Mouse (Mus musculus) brain, embryonic 18.5 days (tissue): ENCODE results near the gene Baiap3.
A peak's percentile ranks its signal among the peaks of the same experiment; 100 is the strongest.

ENCODE experiments used
- DNase-seq: peaks from one replicate; pipeline ENCODE4 v3.0.0-alpha.2; 2012; ENCODE audit warnings: low read depth, low spot score

Baiap3 gene

DNA sequence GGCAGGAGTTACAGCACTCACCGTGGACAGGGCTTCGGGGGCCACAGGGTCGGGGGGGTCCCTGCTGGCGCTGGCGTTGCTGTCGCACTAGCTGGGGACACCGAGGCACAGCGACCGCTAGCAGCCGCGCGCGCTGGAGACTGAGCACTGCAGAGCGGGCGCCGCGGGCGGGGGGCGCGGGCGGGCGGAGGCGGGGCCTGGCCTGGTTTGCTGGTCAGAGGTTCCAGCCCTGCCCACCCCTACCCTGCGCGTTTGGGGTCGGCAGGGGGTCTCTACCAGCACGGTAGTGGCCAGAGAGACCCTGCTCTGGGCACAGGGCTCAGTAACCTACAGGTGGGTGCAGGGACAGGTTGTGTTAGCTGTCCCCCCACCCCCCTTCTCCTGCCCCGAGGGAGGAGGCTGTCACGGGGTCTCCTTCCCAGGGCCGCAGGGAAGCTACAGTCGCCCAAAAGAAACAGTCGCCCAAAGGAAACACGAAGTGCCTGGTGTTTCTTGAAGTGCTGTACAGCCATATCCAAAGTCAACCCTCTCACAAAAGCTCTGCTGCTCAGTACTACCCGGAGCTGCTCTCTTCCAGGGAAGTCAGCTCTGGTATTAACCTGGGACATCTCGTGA lies at the start of gene Baiap3:
Baiap3 (minus strand) TSS at position 225 of the 615 bp plus-strand sequence.
- no peak for DNase-seq

DNA sequence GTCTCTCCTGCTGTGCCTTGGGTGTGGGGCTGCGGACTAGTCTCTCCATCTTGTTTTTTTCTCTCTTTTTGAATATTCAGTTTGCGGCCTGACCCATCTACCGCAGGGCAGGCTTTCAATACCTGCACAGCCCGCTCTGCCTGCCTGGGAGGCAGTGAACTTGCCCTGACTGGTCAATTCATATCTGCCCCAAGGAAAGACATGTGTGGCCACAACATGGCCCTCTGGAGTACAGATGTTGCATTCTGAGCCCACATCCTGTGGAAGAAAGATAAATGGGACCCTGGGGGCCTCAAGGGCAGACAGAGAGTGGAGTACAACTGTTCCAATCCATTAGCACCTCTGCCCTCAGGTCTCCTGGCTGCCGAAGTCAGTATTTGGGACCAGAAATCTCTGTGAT lies 41.9 kb upstream of the Baiap3 start, which contains the start of gene Prss34:
Prss34 (plus strand) TSS at position 301 of the 400 bp plus-strand sequence.
- no peak for DNase-seq

DNA sequence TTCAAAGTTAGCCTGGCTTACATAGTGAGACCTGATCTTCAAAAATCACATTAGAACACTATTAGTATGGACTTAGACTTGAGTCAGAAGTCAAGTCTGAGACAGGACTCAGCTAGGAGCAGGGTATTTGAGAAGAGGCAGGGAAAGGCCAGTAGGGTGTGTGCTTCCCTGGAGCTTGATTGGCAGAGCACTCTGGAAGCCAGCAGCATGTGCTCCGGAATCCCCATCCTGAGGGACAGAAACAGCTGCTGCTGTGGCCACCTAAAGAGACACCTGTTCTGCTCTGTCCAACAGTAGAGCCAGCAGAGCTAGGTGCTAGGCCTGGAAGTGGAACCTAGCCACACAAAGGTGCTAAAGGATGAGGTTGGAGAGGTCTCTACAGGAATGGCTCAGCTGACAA lies 37.9 kb upstream of the Baiap3 start:
- DNase-seq, result no peak

DNA sequence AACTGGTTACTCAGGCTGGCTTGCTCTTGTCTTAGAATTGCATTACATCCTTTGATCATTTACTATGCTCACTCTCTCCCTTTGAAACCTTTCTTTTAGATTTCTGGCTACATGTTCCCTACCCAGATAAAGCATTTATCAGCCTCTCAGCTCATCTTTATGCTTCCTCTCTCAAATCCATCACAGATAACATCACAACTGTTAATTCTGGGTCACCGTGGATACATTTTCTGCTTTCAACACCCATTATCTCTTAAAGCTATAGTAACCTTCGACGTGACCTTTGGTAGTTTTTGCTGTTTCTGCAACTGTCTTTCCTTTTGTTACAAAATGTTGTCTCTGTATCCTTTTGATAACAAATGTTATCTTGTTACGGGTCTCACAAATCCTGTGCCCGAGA lies 37.3 kb upstream of the Baiap3 start:
- DNase-seq, result no peak

DNA sequence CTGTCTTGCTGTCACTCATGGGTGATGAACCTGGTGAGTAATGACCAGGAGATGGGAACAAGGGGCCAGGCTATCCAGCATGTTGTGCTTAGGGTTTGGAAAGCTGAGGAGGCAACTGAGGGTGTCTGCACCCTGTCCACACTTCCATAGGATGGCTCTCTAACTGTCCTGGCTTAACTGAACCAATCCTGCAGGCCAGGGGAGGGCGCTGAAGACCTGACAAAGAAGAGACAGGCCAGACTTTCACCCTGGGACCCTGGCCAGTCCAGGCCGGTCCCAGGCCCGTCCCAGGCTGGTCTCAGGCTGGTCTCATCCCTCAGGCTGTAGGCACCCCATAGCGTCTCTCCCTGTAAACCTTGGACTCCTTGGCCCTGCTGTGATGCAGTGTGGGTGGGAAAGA lies 34.2 kb upstream of the Baiap3 start:
- DNase-seq, result no peak

DNA sequence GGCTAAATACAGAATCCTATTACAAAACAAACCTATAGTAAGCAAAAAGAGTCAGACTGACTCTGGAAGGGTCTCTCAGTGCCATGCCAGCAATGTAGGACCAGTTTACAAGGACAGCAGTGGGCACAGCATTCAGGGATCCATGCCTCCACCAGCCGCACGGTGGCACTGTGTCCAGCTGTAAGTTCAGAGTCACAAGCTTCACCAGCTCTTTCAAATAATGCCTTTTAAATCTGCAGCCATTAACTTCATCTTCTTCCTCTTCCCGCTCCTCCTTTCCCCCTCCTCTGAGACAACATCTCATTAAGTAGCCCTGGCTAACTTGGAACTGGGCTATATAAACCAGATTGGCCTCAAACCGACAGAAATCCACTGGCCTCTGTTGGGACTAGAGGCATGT lies 32.7 kb upstream of the Baiap3 start:
- no peak for DNase-seq

DNA sequence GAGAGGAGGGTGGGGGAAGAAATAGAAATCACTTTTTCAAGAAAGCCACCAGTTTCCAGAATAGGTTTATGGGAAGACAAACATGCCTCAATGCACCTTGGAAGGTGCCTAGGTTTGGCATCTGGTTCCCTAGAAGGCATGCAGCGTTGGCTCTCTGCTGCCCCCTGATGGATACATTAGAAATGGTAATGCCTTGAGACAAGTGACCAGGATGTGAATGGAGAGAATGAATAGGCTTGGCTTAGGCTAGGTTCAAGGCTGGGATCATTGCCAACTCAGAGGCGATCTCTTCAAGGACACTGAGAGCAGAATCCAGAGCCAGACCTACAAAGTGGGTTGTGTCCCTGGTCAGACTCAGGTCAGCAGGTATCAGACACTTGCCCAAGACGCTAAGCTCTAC lies 28.9 kb upstream of the Baiap3 start:
- DNase-seq, result no peak

DNA sequence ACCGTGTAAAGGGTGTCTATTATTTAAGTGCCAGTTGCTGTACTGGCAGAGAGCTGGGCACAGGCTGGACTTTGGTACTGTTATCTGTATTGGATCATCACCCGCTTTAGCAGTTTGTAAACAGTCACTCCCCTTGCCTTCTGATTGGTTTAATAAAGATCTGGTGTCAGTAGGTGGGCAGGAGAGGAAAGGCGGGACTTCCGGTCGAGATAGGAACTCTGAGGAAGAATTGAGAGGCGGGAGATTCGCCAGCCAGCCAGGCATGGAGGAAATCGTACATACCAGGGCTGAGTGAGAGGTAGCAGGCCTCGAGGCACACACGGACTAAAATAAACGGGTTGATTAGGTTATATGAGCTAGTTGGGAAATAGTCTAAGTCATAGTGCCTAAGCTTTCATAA lies 26.0 kb upstream of the Baiap3 start:
- no peak for DNase-seq

DNA sequence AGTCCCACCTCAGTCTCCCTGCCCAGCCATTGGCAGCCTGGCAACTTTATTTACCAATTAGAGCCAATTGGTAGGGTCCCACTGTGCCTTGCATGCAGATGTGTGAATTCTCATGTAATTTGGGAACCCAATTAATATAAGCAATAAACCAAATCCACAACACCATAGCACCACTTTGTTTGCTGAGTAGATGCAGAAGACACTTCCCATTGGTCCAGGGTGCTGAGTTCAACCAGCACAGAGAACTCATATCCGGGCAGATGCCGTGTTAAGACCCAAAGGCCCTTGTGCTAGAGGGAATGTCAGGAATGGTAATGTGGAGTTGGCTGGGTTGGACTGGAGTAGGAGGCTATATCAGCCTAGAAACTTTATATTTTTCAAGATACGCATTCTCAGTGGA lies 19.7 kb upstream of the Baiap3 start:
- DNase-seq, result no peak

DNA sequence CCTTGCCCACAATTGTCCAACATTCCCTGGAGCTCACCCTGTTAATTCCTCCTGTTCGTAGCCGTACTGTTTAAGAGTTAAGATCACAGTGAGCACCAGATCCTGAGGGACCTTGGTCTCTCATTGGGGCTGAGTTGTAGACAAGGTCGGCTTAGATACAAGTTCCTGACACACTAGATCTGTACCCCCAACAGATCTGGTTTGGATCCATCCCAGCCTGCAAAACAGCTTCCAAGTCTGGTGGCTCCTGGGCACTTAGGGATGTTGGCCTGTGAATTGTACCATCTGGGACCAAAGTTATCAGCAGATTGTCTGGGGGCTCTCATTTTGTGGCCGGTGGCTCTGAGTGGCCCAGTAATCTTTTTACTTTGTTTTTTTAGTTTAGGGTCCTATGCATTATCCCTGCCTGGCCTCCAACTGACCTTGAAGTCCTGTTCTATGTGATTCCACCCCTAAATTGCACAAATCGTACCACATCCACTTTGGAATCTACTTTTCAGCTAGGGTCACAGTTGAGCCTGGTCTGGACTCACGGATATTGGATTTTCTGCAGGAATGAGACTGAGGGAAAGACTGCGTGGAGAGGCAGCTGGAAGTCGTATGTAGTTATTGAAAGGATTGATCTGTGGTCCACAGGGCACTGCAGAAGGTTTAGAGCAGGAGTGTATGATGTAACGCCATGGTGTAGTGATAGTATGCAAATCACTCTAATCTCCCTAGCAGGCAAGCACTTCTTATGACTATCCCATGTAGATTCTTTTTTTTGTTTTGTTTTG lies 18.6 kb upstream of the Baiap3 start, which contains the start of gene Ube2i:
Ube2i (minus strand) TSS at position 52 of the 776 bp plus-strand sequence.
- no peak for DNase-seq

DNA sequence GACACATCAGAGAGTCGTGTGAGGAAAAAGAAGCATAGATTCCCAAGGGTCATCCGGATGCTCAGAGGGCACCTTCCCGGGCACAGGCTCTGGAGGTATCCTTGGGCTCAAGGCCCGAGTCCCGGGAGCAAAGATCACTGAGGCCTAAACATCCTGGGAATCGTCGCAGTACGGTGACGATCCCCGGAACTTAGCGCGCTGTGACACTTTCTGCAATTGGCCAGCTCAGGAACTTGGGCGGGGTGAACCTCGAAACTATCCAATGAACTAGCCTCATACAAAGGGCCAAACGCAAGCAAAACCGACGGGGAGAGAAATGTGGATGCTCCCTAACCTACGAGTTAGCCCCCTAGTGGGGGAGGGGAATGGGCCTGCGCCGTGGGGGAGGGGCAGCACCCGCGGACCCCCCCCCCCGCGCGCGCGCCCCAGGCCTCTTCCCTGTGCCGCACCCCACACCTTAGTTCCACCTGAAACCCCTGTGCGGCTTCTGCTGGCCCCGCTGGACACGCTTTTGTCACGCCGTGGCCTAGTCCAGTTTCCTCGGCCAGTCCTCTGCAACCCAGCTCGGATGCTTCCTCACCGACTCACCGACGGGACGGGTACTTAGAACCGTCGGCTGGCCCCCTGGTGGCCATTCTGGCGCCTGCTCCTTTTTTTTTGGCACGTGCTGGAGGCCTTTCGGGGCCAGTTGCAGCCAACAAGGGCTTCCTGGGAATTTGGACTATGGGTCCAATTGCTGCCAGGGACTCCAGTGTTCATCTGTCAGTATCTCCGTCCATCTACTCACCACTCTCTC lies 17.7 kb upstream of the Baiap3 start:
- peak; percentile 97 for DNase-seq

DNA sequence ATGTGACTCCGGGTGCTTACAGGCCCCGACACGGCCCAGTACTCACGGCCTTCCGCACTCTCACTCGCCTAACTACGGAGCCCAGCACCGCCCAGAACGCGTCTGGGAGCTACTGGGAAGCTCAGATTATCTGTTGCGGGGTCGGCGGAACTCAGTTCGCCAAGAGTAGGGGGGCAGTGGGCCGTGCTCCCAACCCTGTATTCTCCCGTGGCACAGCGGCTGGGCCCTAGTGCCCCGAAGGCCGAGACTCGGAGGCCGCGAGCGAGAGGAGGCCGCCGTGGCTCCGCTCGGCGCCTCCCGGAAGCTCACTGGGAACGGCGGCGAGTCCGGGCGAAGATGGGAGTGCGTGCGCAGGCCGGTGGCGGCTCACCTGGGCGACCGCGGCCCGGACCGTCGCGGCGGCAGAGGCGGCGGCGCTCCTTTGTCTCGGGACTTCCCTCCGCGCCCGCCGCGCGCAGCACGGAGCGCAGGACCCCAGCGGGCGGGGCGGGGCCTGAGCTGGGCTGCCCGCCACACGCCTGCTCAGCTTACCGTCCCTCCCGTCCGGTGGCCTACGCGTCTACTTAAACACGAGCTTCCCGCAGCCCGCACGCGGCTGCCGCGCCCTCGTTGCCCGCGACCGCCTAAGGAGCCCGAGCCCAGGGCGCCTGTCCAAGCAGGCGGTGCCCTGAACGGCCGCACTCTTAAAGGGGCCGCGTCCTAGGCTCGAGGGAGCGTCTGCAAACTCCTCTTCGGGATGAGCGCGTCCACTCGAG lies 17.0 kb upstream of the Baiap3 start:
- DNase-seq, result peak; percentile 87

DNA sequence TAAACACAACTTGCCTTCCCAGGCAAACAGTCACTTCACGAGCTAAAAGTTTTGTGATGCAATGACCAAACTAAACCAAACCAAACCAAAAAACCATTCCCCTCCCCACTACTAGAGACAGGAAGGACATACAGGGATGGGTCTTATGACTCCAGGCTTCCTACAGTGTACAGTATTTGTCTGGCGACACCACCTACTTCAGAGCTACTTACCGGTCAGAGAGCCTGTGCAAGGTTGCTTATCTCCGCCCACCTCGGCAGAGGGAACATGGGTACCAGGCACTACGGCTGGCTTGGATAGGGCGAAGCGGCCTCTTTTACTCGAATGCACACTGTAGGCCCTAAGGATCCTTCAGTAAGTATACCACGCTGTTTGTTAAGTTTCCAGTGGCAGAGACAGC lies 16.2 kb upstream of the Baiap3 start:
- DNase-seq, result no peak

DNA sequence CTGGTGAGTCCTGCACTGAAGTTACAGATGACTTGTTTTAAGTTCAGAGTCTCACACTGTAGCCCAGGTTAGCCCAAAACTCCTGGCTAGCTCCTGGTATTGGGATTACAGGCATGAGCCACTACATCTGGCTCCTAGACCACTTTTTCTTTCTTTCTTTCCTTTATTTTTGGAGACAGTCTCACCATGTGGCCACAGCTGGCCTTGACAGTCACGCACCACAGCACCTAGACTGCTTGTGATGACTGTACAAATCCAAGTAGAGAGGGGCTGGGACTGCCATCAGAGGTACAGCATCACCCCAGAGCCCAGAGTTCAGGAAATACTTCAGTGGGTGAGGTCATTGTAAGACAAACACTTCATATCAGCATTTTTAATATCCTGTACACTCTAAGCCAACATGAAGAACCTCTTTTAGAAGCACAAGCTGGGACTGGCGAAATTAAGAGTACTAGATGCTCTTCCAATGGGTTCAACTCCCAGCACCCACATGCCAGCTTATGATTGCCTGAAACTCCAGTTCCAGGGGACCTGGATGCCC lies 14.7 kb upstream of the Baiap3 start:
- no peak for DNase-seq

DNA sequence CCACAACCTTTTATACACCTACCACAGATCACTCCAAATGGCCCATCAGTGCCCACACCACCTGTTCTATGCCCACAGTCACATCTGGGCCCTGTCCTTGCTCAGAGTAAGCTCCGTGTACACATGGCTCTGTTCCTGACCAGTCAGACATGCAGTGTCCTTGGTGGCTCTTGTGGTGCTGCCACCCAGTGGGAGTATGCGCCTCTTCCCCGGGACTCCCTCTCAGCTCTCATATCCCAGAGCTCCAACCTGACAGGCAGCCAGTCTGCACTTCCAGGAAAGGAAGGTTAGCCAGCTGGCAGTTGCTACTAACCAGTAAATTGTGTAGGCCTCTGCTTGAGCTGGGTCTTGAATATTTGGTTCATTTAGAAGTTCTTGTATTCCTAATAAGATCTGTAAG lies 8.3 kb upstream of the Baiap3 start:
- no peak for DNase-seq

DNA sequence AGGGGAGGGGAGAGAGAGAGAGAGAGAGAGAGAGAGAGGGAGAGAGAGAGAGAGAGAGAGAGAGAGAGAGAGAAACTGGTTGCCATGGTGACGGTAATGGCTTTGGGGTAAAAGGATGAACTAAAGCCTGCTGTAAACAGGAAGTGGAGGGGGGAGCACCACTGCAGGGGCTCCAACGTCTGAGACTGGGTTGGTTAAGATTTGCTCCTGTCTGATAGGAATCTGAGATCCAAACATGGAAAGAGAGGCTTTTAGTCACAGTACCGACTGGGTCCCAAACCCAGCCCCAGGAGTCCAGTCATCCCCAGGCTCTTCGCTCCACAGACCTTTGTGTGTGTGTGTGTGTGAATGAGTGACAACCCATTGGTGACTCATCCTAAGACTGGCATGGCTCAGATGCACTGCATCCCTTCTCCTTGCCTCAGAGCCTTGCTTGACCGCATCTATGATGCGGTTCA lies 1.7 kb upstream of the Baiap3 start:
- no peak for DNase-seq

DNA sequence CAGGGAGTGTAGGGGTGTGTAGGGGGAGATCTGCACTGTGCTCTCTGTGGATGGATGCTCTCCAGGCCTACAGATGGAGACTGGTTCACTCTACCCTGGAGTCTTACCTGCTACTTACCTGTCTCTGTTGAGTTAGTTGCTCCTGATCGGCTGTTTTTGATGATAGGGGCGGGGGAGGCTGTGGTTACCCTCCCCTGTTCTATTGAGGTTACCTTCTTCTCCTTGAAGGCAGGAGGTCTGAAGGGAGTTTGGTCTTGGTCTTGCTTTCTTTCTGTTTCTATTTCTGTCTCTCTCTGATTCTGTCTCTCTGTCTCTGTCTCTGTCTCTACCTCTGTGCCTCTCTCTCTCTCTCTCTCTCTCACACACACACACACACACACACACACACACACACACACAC lies 1.1 kb downstream of the Baiap3 start:
- DNase-seq, result no peak

DNA sequence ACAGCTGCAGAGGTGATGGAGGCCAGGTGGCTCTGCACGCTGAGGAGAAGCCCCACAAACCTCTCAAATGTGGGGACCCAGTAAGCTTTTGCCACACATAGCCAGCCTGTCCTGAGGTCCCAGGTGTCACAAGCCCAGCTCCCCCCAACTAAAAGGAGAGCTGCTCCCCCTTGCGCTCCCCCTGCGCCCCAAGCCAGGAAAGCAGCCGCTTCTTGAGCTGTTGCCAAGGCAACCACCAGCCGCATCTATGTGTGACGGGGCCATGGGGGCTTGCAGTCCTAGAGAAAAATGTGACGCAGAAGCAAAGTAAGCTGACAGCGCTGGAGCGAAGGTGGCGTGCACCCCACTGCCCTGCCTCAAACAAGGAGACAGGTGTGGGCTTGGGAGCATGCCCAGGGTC lies 2.4 kb downstream of the Baiap3 start:
- DNase-seq, result no peak

DNA sequence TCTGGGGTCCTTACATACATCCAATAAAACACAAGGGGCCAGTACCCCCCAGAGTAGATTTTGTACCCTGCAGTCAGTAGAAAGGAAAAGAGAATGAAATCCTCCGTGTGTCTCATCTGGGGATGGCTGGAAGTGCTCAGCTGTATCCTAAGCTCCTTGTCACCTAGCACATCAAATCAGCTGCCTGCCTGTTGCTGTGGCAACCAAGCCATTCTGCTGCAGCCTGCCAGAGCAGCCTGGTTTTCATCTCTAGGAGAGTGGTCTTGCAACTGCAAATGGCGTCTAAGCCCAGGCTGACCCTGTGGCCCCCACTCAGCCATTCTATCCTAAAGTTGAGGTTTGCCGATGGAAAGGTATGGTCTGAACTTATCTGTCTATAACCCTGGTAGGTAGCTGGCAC lies 3.5 kb downstream of the Baiap3 start:
- no peak for DNase-seq

DNA sequence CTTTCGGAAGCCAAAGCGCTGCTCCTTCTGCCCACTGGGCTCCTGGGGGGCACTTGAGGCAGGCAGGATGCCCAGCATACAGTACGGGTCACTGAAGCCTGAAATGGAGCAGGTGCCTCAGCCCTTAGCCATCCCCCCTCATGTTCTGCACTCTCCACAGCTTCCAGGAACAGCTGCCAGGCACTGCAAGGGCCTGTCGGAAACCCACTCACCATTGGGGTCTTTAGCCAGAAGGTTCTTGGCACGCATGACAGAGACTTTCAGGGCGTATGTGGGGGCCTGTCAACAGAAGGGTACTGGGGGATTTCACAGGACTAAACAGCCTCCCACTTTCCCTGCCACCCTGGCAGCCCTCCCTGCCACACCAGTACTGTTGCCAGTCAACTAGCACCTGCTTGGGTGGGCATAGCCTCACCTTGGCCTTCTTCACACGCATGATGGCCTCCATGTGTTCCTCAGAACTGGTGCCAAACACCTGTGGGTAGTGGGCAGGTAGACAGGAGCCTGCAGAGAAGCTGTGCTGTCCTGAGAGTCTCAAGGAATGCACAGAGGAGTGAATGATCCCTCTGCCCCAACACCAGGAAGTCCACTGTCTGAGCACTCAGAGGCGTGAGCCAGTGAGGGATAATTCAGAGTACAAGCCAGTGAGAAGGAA lies 5.9 kb downstream of the Baiap3 start:
- no peak for DNase-seq
